Mouse (Mus musculus) embryonic fibroblast, embryonic 13.5 days (primary cell): ENCODE measurements around the gene Prr7. TPM values are rescaled to one million over a fixed set of nuclear protein-coding genes. Genes with fewer than 3 reads are reported as not detected.

Source experiments
- H3K27ac ChIP-seq: 2 replicates; pipeline ENCODE4 v1.5.1; 2012; ENCODE audit warnings: low read length, control low read depth, inconsistent platforms; ENCODE audit not compliant: insufficient read depth
- H3K4me1 ChIP-seq: 2 replicates; pipeline ENCODE4 v1.6.1; 2011; ENCODE audit warnings: low read length; ENCODE audit not compliant: control insufficient read depth, insufficient read depth
- H3K4me3 ChIP-seq: 2 replicates; pipeline ENCODE4 v1.5.1; 2011; ENCODE audit warnings: mild to moderate bottlenecking, control low read depth, low read length; ENCODE audit not compliant: insufficient read depth
- CTCF ChIP-seq: IDR thresholded peaks from 2 replicates; pipeline ENCODE4 v1.5.1; 2011; ENCODE audit warnings: mild to moderate bottlenecking, control low read depth, low read length, moderate library complexity, borderline replicate concordance; ENCODE audit not compliant: insufficient read depth
- POLR2A ChIP-seq: IDR thresholded peaks from 2 replicates; pipeline ENCODE4 v1.6.1; 2011; ENCODE audit warnings: low read depth, mild to moderate bottlenecking, control low read depth, low read length, moderate library complexity
- polyA plus RNA-seq: library from polyadenylated mRNA; stranded (reverse); fragments of >200 nt; gene quantifications from 2 replicates; pipeline ENCODE4 v1.2.4, GENCODE M21; 2011; ENCODE audit warnings: low read depth; ENCODE audit not compliant: missing spikeins, insufficient read length

The Prr7 gene
- polyA plus RNA-seq, 1 experiment = 2.5 TPM

DNA sequence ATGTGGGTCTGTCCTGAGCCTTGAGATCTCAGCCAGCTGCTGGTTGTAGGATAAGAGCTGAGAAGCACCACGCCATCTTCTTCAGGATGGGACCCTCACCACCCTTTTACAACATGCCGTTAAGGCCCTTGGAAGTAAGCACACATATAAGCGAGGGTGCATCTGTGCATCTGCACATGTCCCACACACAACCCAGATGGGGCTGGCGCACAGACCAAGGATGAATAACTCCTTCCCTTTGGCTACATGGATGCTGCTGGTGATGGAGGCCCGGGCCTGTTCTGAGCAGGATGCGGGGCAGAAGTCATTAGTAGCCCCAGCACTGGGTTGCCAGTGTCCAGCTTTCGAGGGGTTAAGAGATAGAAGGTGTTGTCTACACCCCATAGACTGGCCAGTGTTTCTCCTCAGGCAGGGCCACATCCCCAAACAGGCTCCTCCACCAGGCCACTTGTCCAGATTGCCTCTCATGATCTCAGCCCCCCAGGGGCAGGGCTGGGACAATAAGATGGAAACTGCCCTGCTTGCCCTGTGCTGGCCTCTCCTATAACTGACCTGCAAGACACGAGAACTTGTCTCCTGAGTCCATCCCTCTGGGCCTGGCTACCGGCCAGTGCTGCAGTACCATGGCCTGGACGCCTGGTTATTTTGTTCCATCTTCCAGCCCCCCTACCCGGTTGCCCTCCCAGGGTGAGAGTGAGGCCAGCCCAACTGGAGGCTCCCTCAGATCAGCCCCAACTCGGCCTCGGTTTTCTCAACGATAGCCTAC lies 22.1 kb downstream of the Prr7 start:
- peaks cover 32% of the 10 kb centered on the region for H3K4me1 ChIP-seq
- no peak overlapping the region for H3K27ac ChIP-seq
- no peak for TF ChIP-seq CTCF
- H3K4me3 ChIP-seq = peak overlapping the region; percentile 80

- H3K4me1 ChIP-seq = peaks cover 32% of the 10 kb centered on the region
- peak overlapping the region; percentile 80 for H3K4me3 ChIP-seq
- TF ChIP-seq CTCF (no peak), POLR2A (no peak; the same call in 1 of the 2 replicates)
- 0 out of 2 replicates have a peak overlapping the region, but pooled peaks have one; percentile 14 for H3K27ac ChIP-seq
Observed at GRCm38 (mm10) chr13:55486916-55487577, 23.0 kb downstream of the Prr7 start.

DNA sequence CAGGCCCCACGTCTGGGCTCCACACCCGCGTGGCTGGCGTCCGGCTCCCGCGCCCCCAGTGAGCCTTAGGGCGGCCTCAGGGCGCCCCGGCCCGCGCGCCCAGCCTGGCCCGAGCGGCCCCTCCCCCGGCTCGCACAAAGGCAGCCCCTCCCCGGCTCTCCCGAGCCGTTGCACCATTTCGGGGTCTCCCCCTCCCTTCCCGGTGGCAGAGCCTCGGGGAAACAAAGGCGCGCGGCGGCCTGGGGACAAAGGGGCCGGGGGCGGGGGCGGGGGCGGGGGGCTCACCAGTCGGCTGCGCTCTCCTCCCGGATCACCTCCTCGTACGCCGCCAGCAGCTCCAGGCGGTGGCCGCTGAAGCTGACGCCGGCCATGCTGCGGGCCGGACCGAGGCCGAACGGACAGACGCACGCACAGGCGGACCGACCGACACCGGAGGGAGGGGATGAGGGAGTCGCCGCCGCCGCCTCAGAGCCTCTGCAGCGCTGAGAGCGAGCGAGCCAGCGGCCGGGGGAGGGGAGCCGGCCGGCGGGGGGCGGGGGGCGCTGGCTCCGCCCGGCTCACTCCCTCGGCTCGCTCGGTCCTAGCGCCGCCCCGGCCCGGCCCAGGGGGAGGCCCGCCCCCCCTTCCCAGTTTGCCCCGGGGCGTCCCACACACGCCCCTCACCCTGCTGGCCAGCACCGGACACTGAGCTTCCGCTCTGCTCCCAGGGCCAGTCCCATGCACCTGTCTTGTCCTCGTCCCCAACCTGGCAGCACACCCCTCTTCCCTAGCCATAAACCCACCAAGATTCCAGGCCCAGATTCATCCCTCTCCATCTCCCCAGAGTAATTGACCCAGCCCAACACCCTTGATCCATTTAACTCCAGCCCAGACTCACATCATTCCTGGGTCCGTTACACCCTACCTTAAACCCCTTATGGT lies 23.8 kb downstream of the Prr7 start, which contains the start of gene Dbn1:
Gene Dbn1 (minus strand): TSS at position 534 of the 921 bp plus-strand sequence.
- Histone ChIP-seq H3K4me1 (peaks cover 27% of the 10 kb centered on the region), H3K27ac (0 out of 2 replicates have a peak within 1 kb of the TSS, but pooled peaks have one; percentile 14), H3K4me3 (peak within 1 kb of the TSS; percentile 80)
- peak; percentile 89 for TF ChIP-seq POLR2A
- no peak for TF ChIP-seq CTCF

DNA sequence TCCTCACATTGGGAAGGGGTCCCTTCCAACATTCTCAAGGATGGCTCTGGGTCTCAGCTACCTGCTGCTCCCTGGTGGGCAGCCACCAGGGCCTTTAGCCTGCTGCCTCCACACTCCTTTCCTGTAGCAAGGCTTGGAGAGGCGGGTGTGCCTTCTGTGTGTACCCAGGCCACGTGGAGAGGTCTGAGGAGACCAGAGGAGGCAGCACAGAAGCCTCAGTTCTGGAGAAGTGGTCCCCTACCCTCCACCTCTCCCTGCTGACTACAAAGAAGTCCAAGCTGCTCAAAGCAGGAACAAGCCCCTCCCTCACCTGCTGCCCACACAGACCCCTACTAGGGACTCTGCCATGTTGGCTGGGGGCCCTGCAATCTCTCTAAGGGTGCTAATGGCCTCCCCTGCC lies 30.2 kb downstream of the Prr7 start:
- Histone ChIP-seq H3K4me3 (no peak overlapping the region), H3K27ac (no peak overlapping the region), H3K4me1 (no peaks in the 10 kb centered on the region)
- TF ChIP-seq POLR2A = 0 out of 2 replicates have a peak, but pooled peaks have one; percentile 13
- no peak for TF ChIP-seq CTCF

GRCm38 (mm10) chr13:55494883-55495621 lies 31.0 kb downstream of the Prr7 start:
- no peak overlapping the region for H3K27ac ChIP-seq
- 0 out of 2 replicates have a peak, but pooled peaks cover under 1% of the 10 kb centered on the region for H3K4me1 ChIP-seq

DNA sequence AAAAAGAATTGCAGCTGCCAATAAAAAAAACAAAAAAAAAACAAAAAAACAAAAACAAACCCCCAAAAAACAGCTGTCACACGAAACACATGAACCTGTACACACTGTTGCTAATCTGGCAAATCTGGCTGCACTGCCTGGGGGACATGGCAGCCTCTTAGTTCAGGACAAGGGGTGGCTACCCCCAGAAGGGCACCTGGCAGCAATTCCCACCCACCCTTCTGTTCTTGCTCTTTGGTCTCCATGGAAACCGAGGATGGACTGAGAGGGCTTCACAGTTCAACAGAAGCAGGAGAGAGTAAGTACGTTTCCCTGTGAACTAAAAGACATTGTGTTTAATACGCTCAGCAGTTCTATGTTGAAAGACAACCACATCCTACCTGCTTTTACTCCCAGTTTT lies 31.6 kb downstream of the Prr7 start:
- no peak overlapping the region for H3K4me3 ChIP-seq
- no peak overlapping the region for H3K27ac ChIP-seq
- H3K4me1 ChIP-seq = 0 out of 2 replicates have a peak, but pooled peaks cover 4% of the 10 kb centered on the region
- TF ChIP-seq CTCF = no peak
- TF ChIP-seq POLR2A = no peak

More at GRCm38 (mm10) chr13:55494883-55495621, 31.0 kb downstream of the Prr7 start:
- no peak overlapping the region for H3K4me3 ChIP-seq
- TF ChIP-seq POLR2A (peak; percentile 20), CTCF (no peak)

DNA sequence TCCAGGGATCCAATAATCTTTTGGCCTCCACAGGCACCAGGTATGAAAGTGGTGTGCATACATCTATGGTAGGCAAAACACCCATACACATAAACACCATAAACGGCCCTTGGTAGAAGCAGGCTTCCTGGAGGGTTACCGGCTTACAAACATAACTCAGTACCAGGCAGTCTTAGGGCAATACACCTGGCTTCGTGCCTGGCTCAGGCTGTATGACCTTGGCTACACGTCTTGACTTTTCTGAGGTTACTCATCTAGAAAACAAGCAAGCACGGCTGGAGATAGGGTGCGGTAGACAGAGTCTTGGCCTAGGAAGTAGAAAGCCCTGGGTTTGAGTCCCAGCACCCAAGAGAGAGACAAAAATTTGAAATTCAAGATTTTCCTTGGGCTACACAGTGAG lies 32.6 kb downstream of the Prr7 start:
- no peak overlapping the region for H3K4me3 ChIP-seq
- TF ChIP-seq CTCF (no peak), POLR2A (no peak)
- 0 out of 2 replicates have a peak, but pooled peaks cover 4% of the 10 kb centered on the region for H3K4me1 ChIP-seq
- no peak overlapping the region for H3K27ac ChIP-seq

DNA sequence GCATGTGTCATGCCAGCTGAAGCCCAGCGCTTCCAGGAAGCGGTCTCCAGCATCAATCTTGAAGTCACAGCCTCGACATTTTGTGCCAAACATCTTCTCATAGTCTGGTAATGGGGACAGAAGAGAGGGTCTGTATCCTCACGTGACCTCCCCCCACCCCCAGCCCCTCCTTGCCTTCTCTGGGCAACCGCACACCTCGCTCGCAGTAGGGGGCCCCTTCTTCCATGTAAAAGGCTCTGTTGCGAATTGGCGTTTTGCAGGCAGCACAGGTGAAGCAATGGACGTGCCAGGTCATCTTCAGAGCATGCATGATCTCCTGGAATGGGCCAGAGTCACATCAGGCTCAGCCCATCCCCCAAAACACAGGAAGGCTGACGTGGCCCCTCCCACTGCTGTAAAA lies 34.8 kb downstream of the Prr7 start:
- Histone ChIP-seq H3K4me3 (no peak overlapping the region), H3K4me1 (0 out of 2 replicates have a peak, but pooled peaks cover 4% of the 10 kb centered on the region), H3K27ac (no peak overlapping the region)
- TF ChIP-seq POLR2A (no peak; the same call in 1 of the 2 replicates), CTCF (no peak)
